Mouse (Mus musculus): Measurements from ENCODE around the gene Gm20708. TPM values are rescaled to one million over a fixed set of nuclear protein-coding genes. Genes with fewer than 3 reads are reported as not detected.

The Gm20708 gene
- total RNA-seq (2012; rRNA removed), result 0.40 and 0.42 TPM in 2 replicates

- Histone ChIP-seq H3K4me1 (ENCODE audit: control insufficient read depth in 2 of 2, insufficient read depth in 2 of 2, low read length in 2 of 2, poor library complexity in 1 of 2) (peaks cover 5 to 9% of the 10 kb centered on the region in 2 experiments; a peak in 3 of 4 replicates), H3K9me3 (ENCODE audit: control insufficient read depth, insufficient read depth, low read depth, low read length) (no peaks in the 10 kb centered on the region), H3K4me3 (ENCODE audit: insufficient read depth in 1 of 2, low read depth in 1 of 2, low read length in 2 of 2, poor library complexity in 1 of 2, severe bottlenecking in 1 of 2) (peak within 1 kb of the TSS; percentile 77 to 96), H3K9ac (ENCODE audit: insufficient read depth, low read depth, low read length, poor library complexity, severe bottlenecking) (peak within 1 kb of the TSS; percentile 90), H3K36me3 (ENCODE audit: control insufficient read depth, insufficient read depth, low read length, poor library complexity, severe bottlenecking) (peaks cover 21% of the 10 kb centered on the region), H3K27ac (ENCODE audit: insufficient read depth, low read depth, low read length, poor library complexity, severe bottlenecking) (no peak within 1 kb of the TSS)
- DNase-seq (ENCODE audit: low read depth, low spot score), result peak; percentile 54
- no peak for TF ChIP-seq ZC3H11A (IDR thresholded peaks at IDR 0.05; ENCODE audit: borderline replicate concordance, low read depth, low read length)
- no peak for TF ChIP-seq CHD2 (IDR thresholded peaks at IDR 0.05; ENCODE audit: low read depth, low read length)
- TF ChIP-seq HCFC1 (IDR thresholded peaks at IDR 0.05; ENCODE audit: borderline replicate concordance, insufficient read depth, low read length), result no peak
- TF ChIP-seq ZNF384 (IDR thresholded peaks at IDR 0.05; ENCODE audit: low read depth, low read length), result no peak
- TF ChIP-seq MAFK (IDR thresholded peaks at IDR 0.05; ENCODE audit: insufficient read depth, low read depth, low read length), result no peak
- in situ Hi-C loops (cut with MboI; ENCODE audit: low sequenced_read_pairs in 2 of 2, unreplicated experiment in 2 of 2), result loop anchor here in 1 of 2 experiments (25.0 kb wide), 1 partner anchor 422 kb away; no protein-coding TSS in a partner anchor
Measured at GRCm38 (mm10) chr11:117809407-117810311, at the start of gene Gm20708, which contains the start of gene Syngr2. Gm20708 (plus strand) TSS chr11:117809668. Syngr2 (plus strand) TSS chr11:117809668.

GRCm38 (mm10) chr11:117760374-117761119 is 48.9 kb upstream of the Gm20708 start:
- no peak overlapping the region for H3K27ac ChIP-seq (ENCODE audit: insufficient read depth, low read depth, low read length, poor library complexity, severe bottlenecking)

GRCm38 (mm10) chr11:117761801-117762200 is 47.7 kb upstream of the Gm20708 start:
- Histone ChIP-seq H3K9ac (ENCODE audit: insufficient read depth, low read depth, low read length, poor library complexity, severe bottlenecking) (no peak overlapping the region), H3K27ac (ENCODE audit: insufficient read depth, low read depth, low read length, poor library complexity, severe bottlenecking) (no peak overlapping the region), H3K4me3 (ENCODE audit: insufficient read depth in 1 of 2, low read depth in 1 of 2, low read length in 2 of 2, poor library complexity in 1 of 2, severe bottlenecking in 1 of 2) (no peak overlapping the region), H3K9me3 (ENCODE audit: control insufficient read depth, insufficient read depth, low read depth, low read length) (no peaks in the 10 kb centered on the region), H3K4me1 (ENCODE audit: control insufficient read depth in 2 of 2, insufficient read depth in 2 of 2, low read length in 2 of 2, poor library complexity in 1 of 2) (peaks cover 3 to 19% of the 10 kb centered on the region in 2 experiments; a peak in 2 of 4 replicates), H3K36me3 (ENCODE audit: control insufficient read depth, insufficient read depth, low read length, poor library complexity, severe bottlenecking) (peaks cover 38% of the 10 kb centered on the region)
- no peak for TF ChIP-seq CHD2 (IDR thresholded peaks at IDR 0.05; ENCODE audit: low read depth, low read length)
- TF ChIP-seq ZC3H11A (IDR thresholded peaks at IDR 0.05; ENCODE audit: borderline replicate concordance, low read depth, low read length), result no peak
- no peak for TF ChIP-seq MAFK (IDR thresholded peaks at IDR 0.05; ENCODE audit: insufficient read depth, low read depth, low read length)
- no peak for TF ChIP-seq ZNF384 (IDR thresholded peaks at IDR 0.05; ENCODE audit: low read depth, low read length)
- DNase-seq (ENCODE audit: low read depth, low spot score), result no peak
- in situ Hi-C loops (cut with MboI; ENCODE audit: low sequenced_read_pairs in 2 of 2, unreplicated experiment in 2 of 2), result no loop called here

More at GRCm38 (mm10) chr11:117760374-117761119, 48.9 kb upstream of the Gm20708 start:
- Histone ChIP-seq H3K36me3 (ENCODE audit: control insufficient read depth, insufficient read depth, low read length, poor library complexity, severe bottlenecking) (peaks cover 33% of the 10 kb centered on the region), H3K4me1 (ENCODE audit: control insufficient read depth in 2 of 2, insufficient read depth in 2 of 2, low read length in 2 of 2, poor library complexity in 1 of 2) (peaks cover 3 to 17% of the 10 kb centered on the region in 2 experiments; a peak in 2 of 4 replicates), H3K9ac (ENCODE audit: insufficient read depth, low read depth, low read length, poor library complexity, severe bottlenecking) (no peak overlapping the region), H3K9me3 (ENCODE audit: control insufficient read depth, insufficient read depth, low read depth, low read length) (no peaks in the 10 kb centered on the region), H3K4me3 (ENCODE audit: insufficient read depth in 1 of 2, low read depth in 1 of 2, low read length in 2 of 2, poor library complexity in 1 of 2, severe bottlenecking in 1 of 2) (peak overlapping the region; percentile 22 to 24; a peak in 2 of 4 replicates)
- TF ChIP-seq ZC3H11A (IDR thresholded peaks at IDR 0.05; ENCODE audit: borderline replicate concordance, low read depth, low read length) (no peak), MAFK (IDR thresholded peaks at IDR 0.05; ENCODE audit: insufficient read depth, low read depth, low read length) (no peak), HCFC1 (IDR thresholded peaks at IDR 0.05; ENCODE audit: borderline replicate concordance, insufficient read depth, low read length) (no peak), ZNF384 (IDR thresholded peaks at IDR 0.05; ENCODE audit: low read depth, low read length) (no peak), CHD2 (IDR thresholded peaks at IDR 0.05; ENCODE audit: low read depth, low read length) (no peak)
- no peak for DNase-seq (ENCODE audit: low read depth, low spot score)
- in situ Hi-C loops (cut with MboI; ENCODE audit: low sequenced_read_pairs in 2 of 2, unreplicated experiment in 2 of 2), result no loop called here

- no peak overlapping the region for H3K27ac ChIP-seq (ENCODE audit: insufficient read depth, low read depth, low read length, poor library complexity, severe bottlenecking)
- in situ Hi-C loops (cut with MboI; ENCODE audit: low sequenced_read_pairs in 2 of 2, unreplicated experiment in 2 of 2), result no loop called here
- no peak overlapping the region for H3K4me3 ChIP-seq (ENCODE audit: insufficient read depth in 1 of 2, low read depth in 1 of 2, low read length in 2 of 2, poor library complexity in 1 of 2, severe bottlenecking in 1 of 2)
- no peak overlapping the region for H3K9ac ChIP-seq (ENCODE audit: insufficient read depth, low read depth, low read length, poor library complexity, severe bottlenecking)
- DNase-seq (ENCODE audit: low read depth, low spot score), result no peak
- H3K4me1 ChIP-seq (ENCODE audit: control insufficient read depth in 2 of 2, insufficient read depth in 2 of 2, low read length in 2 of 2, poor library complexity in 1 of 2), result peaks cover 3 to 19% of the 10 kb centered on the region in 2 experiments; a peak in 2 of 4 replicates
- H3K36me3 ChIP-seq (ENCODE audit: control insufficient read depth, insufficient read depth, low read length, poor library complexity, severe bottlenecking), result peaks cover 38% of the 10 kb centered on the region
- TF ChIP-seq MAFK (IDR thresholded peaks at IDR 0.05; ENCODE audit: insufficient read depth, low read depth, low read length), result no peak
- peak; percentile 62 for TF ChIP-seq ZNF384 (IDR thresholded peaks at IDR 0.05; ENCODE audit: low read depth, low read length)
- H3K9me3 ChIP-seq (ENCODE audit: control insufficient read depth, insufficient read depth, low read depth, low read length), result no peaks in the 10 kb centered on the region
Measured at GRCm38 (mm10) chr11:117762246-117762645, 47.2 kb upstream of the Gm20708 start.

Data from ES-E14 (cell line).